Mouse (Mus musculus) bone marrow macrophage, adult 2 months (primary cell): ENCODE measurements around the gene Vav3.

Source experiments
- CTCF ChIP-seq: IDR thresholded peaks from 2 replicates; pipeline ENCODE4 v1.5.1; 2012; ENCODE audit warnings: low read depth, mild to moderate bottlenecking, low read length, moderate library complexity
- POLR2A ChIP-seq: IDR thresholded peaks from 2 replicates; pipeline ENCODE4 v1.6.1; 2012; ENCODE audit warnings: mild to moderate bottlenecking, low read depth, low read length, borderline replicate concordance

DNA sequence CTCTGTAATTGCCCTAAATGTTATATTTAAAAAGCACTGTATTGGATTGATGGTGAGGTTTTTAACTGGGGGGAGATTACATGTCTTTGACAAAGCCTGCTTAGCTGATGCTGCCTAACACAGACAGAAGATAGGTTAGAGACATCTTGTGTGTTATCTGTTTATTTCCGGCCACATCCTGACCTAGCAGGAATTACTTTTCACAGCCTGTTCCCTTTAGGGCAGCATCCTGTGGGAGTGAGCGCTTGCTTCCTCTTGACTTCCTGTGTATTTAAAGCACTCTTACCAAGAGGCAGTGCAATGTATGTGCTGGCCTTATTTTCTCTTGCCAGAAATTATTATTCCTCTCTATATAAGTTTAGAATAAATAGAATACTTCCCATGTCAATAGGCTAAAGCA is 111.5 kb downstream of the Vav3 start:
- no peak for TF ChIP-seq POLR2A
- TF ChIP-seq CTCF = no peak
